Mouse (Mus musculus): ENCODE results near the gene Vmn1r85. TPM values are rescaled to one million over a fixed set of nuclear protein-coding genes. Genes with fewer than 3 reads are reported as not detected.
A peak's percentile ranks its signal among the peaks of the same experiment; 100 is the strongest.
"Not testable (repeated sequence)": the region's sequence is repeated elsewhere in the genome, so short reads cannot be mapped to it uniquely, and the experiment has no call there.

Gene Vmn1r85
- polyA plus RNA-seq (2015; fragmentation: Nextera tagmentation; extraction: Ambion mirVana) = 0.04 and 0.06 TPM in 2 replicates

- 61% methylated on average over 3 of the region's 3 CpGs for WGBS
- no peaks in the 10 kb centered on the region for H3K27me3 ChIP-seq
- H3K9me3 ChIP-seq = no peaks in the 10 kb centered on the region
- H3K36me3 ChIP-seq = no peaks in the 10 kb centered on the region
- no peak within 1 kb of the TSS for H3K27ac ChIP-seq (replicated peaks)
- no peaks in the 10 kb centered on the region for H3K4me1 ChIP-seq
- H3K9ac ChIP-seq (replicated peaks) = no peak within 1 kb of the TSS
- no peak within 1 kb of the TSS for H3K4me2 ChIP-seq (replicated peaks)
- no peak for ATAC-seq (replicated peaks)
- no peak within 1 kb of the TSS for H3K4me3 ChIP-seq
These were observed at the start of gene Vmn1r85 for GRCm38 (mm10) chr7:13095073-13095472. Gene Vmn1r85 (minus strand): TSS chr7:13095173.

GRCm38 (mm10) chr7:13140057-13140456 is 45.1 kb upstream of the Vmn1r85 start, which contains the start of gene Vmn1r87:
Gene Vmn1r87 (minus strand): TSS chr7:13140157.
- H3K36me3 ChIP-seq = no peaks in the 10 kb centered on the region
- no peaks in the 10 kb centered on the region for H3K9me3 ChIP-seq
- no peak within 1 kb of the TSS for H3K27ac ChIP-seq (replicated peaks)
- H3K4me1 ChIP-seq = no peaks in the 10 kb centered on the region
- H3K4me3 ChIP-seq = no peak within 1 kb of the TSS
- no peak for ATAC-seq (replicated peaks)
- WGBS = 85% methylated on average over 1 of the region's 1 CpGs
- no peak within 1 kb of the TSS for H3K9ac ChIP-seq (replicated peaks)
- H3K27me3 ChIP-seq = no peaks in the 10 kb centered on the region
- no peak within 1 kb of the TSS for H3K4me2 ChIP-seq (replicated peaks)

DNA sequence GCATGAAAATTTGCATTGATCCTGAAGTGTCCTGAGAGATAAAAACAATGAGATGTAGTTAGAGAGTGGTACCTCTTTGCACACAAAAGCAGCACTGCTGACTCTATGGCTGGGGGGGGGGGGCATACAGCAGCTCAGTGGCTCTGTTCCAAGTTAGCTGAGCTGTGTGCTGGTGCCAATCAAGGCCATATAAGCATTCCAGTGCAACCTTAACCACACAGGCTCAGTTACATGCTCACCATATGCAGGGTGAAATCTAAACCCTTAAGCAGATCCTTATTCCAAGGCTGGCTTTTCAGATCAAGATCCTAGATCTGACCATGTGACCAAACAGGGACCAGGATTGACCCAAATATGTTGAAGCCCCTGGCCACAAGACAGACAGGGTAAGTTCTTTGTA is 42.4 kb upstream of the Vmn1r85 start:
- H3K27me3 ChIP-seq = no peaks in the 10 kb centered on the region
- no peaks in the 10 kb centered on the region for H3K36me3 ChIP-seq
- H3K9ac ChIP-seq (replicated peaks) = no peak overlapping the region
- no peak overlapping the region for H3K4me2 ChIP-seq (replicated peaks)
- no peak overlapping the region for H3K4me3 ChIP-seq
- H3K9me3 ChIP-seq = no peaks in the 10 kb centered on the region
- no peak for ATAC-seq (replicated peaks)
- H3K27ac ChIP-seq (replicated peaks) = no peak overlapping the region
- no peaks in the 10 kb centered on the region for H3K4me1 ChIP-seq

GRCm38 (mm10) chr7:13131856-13132255 is 36.9 kb upstream of the Vmn1r85 start:
- H3K9me3 ChIP-seq = no peaks in the 10 kb centered on the region
- H3K4me2 ChIP-seq (replicated peaks) = no peak overlapping the region
- H3K27ac ChIP-seq (replicated peaks) = no peak overlapping the region
- no peak for ATAC-seq (replicated peaks)
- 92% methylated on average over 2 of the region's 2 CpGs for WGBS
- no peak overlapping the region for H3K9ac ChIP-seq (replicated peaks)
- no peaks in the 10 kb centered on the region for H3K36me3 ChIP-seq
- H3K4me3 ChIP-seq = no peak overlapping the region
- H3K27me3 ChIP-seq = no peaks in the 10 kb centered on the region
- H3K4me1 ChIP-seq = no peaks in the 10 kb centered on the region

DNA sequence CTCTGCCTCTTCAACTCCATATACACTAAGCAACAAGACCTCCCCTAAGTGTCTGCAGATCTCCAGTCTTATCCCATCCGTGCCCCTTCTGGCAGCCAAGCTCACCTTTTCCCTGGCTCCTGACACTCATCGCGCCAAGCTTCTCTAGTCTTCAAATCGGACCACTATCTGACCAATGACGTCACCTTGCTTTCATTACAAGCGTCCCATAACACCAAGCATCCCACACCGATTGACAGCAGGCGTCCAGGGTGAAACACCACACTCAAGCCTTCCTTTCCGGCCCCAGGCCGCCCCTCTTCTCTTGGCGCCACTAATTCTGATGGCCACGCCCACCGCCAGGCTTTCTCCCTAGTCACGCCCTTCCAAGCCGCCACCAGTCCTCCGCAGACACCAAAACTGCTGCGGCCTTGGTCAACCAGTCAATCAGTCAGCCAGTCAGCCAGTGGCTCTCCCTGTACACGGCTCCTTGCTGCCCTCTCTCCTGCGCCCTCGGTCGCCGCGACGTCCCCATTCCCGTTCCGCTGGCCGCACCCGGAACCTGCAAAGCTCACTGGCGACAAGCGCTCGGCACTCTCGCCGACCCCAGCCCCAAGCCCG is 28.7 kb upstream of the Vmn1r85 start:
- not testable (repeated sequence) for H3K27ac ChIP-seq (replicated peaks); H3K36me3 ChIP-seq; H3K9me3 ChIP-seq; H3K9ac ChIP-seq (replicated peaks); H3K27me3 ChIP-seq; H3K4me1 ChIP-seq
- peak; percentile 91 for ATAC-seq (replicated peaks)
- Histone ChIP-seq H3K4me3 (peak overlapping the region; percentile 27), H3K4me2 (replicated peaks) (peak overlapping the region; percentile 40)
- under 1% methylated on average over 29 of the region's 34 CpGs for WGBS

GRCm38 (mm10) chr7:13119817-13120216 is 24.8 kb upstream of the Vmn1r85 start, which contains the start of gene Vmn1r86:
Gene Vmn1r86 (minus strand): TSS chr7:13119917.
- no peak within 1 kb of the TSS for H3K4me2 ChIP-seq (replicated peaks)
- H3K4me1 ChIP-seq = no peaks in the 10 kb centered on the region
- no peaks in the 10 kb centered on the region for H3K36me3 ChIP-seq
- no peak within 1 kb of the TSS for H3K9ac ChIP-seq (replicated peaks)
- ATAC-seq (replicated peaks) = no peak
- no peaks in the 10 kb centered on the region for H3K27me3 ChIP-seq
- H3K9me3 ChIP-seq = no peaks in the 10 kb centered on the region
- H3K27ac ChIP-seq (replicated peaks) = no peak within 1 kb of the TSS
- no peak within 1 kb of the TSS for H3K4me3 ChIP-seq

DNA sequence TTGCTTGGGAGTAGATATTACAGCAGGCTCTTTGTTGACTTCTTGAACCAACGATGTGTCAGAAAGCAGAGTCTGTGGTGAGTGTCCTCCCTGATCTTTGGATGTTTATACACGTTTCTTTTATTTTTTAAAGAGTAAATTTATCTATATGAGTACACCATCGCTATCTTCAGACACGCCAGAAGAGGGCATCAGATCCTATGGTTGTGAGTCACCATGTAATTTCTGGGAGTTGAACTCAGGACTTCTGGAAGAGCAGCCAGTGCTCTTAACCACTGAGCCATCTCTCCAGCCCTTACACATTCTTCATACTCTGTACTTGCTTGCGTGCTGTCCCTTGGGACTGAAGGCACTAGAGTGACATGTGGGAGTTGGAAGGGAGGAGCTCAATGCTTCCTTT is 22.7 kb downstream of the Vmn1r85 start:
- H3K9ac ChIP-seq (replicated peaks) = no peak overlapping the region
- ATAC-seq (replicated peaks) = no peak
- no peak overlapping the region for H3K4me3 ChIP-seq
- no peak overlapping the region for H3K4me2 ChIP-seq (replicated peaks)
- 58% methylated on average over 5 of the region's 5 CpGs for WGBS
- H3K9me3 ChIP-seq = no peaks in the 10 kb centered on the region
- no peaks in the 10 kb centered on the region for H3K4me1 ChIP-seq
- H3K27me3 ChIP-seq = no peaks in the 10 kb centered on the region
- H3K36me3 ChIP-seq = no peaks in the 10 kb centered on the region
- no peak overlapping the region for H3K27ac ChIP-seq (replicated peaks)

DNA sequence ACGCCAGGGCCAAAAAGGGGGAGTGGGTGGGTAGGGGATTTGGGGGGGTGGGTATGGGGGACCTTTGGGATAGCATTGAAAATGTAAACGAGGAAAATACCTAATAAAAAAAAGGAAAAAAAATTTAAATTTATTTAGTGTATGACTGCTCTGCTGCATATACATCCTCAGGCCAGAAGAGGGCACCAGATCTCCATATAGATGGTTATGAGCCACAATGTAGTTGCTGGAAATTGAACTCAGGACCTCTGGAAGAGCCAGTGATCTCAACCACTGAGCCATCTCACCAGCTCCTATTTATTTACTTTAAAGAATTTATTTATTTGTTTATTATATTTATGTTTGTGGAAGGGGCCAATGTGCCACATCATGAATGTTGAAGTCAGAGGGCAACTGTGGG is 31.6 kb downstream of the Vmn1r85 start:
- not testable (repeated sequence) for H3K9me3 ChIP-seq; H3K36me3 ChIP-seq; H3K4me3 ChIP-seq; H3K27ac ChIP-seq (replicated peaks); H3K9ac ChIP-seq (replicated peaks); H3K4me2 ChIP-seq (replicated peaks); H3K4me1 ChIP-seq; ATAC-seq (replicated peaks); H3K27me3 ChIP-seq
- WGBS = 49% methylated on average over 2 of the region's 2 CpGs

GRCm38 (mm10) chr7:13059536-13059935 is 35.4 kb downstream of the Vmn1r85 start:
- Histone ChIP-seq H3K4me1 (peaks cover 5% of the 10 kb centered on the region; the same call in 1 of the 2 replicates), H3K27me3 (no peaks in the 10 kb centered on the region), H3K9me3 (no peaks in the 10 kb centered on the region), H3K27ac (replicated peaks) (no peak overlapping the region), H3K4me3 (no peak overlapping the region), H3K9ac (replicated peaks) (no peak overlapping the region), H3K4me2 (replicated peaks) (no peak overlapping the region), H3K36me3 (no peaks in the 10 kb centered on the region)
- ATAC-seq (replicated peaks) = no peak
- 88% methylated on average over 9 of the region's 9 CpGs for WGBS

DNA sequence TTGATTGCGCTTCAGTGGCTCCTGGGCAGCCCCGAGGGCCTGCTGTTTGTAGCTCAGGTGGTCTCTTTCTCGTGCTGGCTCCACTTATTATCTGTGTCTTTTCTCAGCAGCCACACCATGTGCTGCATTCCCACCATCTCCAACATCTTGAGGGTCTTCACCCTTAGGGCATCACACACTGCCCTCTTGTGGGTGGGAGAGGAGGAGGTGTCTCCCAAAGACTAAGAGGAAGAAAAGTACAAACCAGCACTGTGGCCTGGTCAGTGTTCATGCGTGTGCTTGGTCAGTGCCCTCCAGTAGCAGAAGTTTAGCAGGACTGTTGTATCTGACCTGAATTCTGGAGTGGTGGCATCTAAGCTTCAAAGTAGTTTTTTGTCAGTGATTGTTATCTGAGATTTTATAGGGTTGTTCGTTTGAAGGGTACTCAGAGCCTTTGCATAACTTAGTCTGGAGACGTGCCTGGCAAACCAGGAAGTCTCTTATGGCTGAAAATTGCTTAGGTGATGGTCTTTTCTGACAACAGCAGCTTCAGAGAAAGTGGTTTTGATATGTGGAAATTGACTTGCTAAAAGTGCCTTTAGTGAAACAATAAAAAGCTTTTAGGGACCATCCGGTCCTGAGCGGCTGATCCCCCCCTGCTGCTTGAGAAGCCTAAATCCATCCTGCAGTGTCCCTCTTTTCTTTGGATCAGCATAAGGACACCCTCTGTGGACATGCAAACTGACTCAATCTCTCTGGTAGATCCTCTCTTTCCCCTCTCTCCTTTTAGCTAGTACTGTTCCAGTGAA is 37.9 kb downstream of the Vmn1r85 start:
- no peak for ATAC-seq (replicated peaks)
- Histone ChIP-seq H3K36me3 (no peaks in the 10 kb centered on the region), H3K4me3 (no peak overlapping the region), H3K27me3 (no peaks in the 10 kb centered on the region), H3K9me3 (no peaks in the 10 kb centered on the region), H3K27ac (replicated peaks) (no peak overlapping the region), H3K4me1 (peaks cover 12% of the 10 kb centered on the region), H3K4me2 (replicated peaks) (no peak overlapping the region), H3K9ac (replicated peaks) (no peak overlapping the region)
- WGBS = 60% methylated on average over 8 of the region's 8 CpGs

- peaks cover 12% of the 10 kb centered on the region for H3K4me1 ChIP-seq
- peak within 1 kb of the TSS; percentile 96 for H3K27ac ChIP-seq (replicated peaks)
- H3K9me3 ChIP-seq = no peaks in the 10 kb centered on the region
- peak within 1 kb of the TSS; percentile 59 for H3K4me2 ChIP-seq (replicated peaks)
- peak; percentile 96 for ATAC-seq (replicated peaks)
- H3K9ac ChIP-seq (replicated peaks) = peak within 1 kb of the TSS; percentile 58
- WGBS = under 1% methylated on average over 41 of the region's 41 CpGs
- peak within 1 kb of the TSS; percentile 55 for H3K4me3 ChIP-seq
- H3K36me3 ChIP-seq = no peaks in the 10 kb centered on the region
- no peaks in the 10 kb centered on the region for H3K27me3 ChIP-seq
These were observed 40.5 kb downstream of the Vmn1r85 start, which contains the start of gene Mzf1 for GRCm38 (mm10) chr7:13054287-13055010. Gene Mzf1 (minus strand): TSS chr7:13054764.

GRCm38 (mm10) chr7:13053961-13054286 is 41.0 kb downstream of the Vmn1r85 start:
- WGBS = 2% methylated on average over 15 of the region's 15 CpGs
- H3K27ac ChIP-seq (replicated peaks) = peak overlapping the region; percentile 96
- H3K9me3 ChIP-seq = no peaks in the 10 kb centered on the region
- peak overlapping the region; percentile 55 for H3K4me3 ChIP-seq
- H3K36me3 ChIP-seq = no peaks in the 10 kb centered on the region
- H3K4me1 ChIP-seq = peaks cover 12% of the 10 kb centered on the region
- no peaks in the 10 kb centered on the region for H3K27me3 ChIP-seq
- H3K4me2 ChIP-seq (replicated peaks) = peak overlapping the region; percentile 59
- no peak for ATAC-seq (replicated peaks)
- peak overlapping the region; percentile 58 for H3K9ac ChIP-seq (replicated peaks)

Data from forebrain, embryonic 15.5 days (tissue).